Mouse (Mus musculus) layer of hippocampus, adult 8-10 months (tissue): ENCODE measurements at regions not wholly inside any gene's neighbourhood (a gene's known extent, or its start where the extent isn't known, plus 50 kb on each side); places are given as distances from the start of the nearest gene placed in this dataset.

Experiments
- DNase-seq, 2 experiments: peaks; one replicate each; pipeline ENCODE4 v3.0.0; 2022; ENCODE audit warnings: low spot score in 2 of 2

DNA sequence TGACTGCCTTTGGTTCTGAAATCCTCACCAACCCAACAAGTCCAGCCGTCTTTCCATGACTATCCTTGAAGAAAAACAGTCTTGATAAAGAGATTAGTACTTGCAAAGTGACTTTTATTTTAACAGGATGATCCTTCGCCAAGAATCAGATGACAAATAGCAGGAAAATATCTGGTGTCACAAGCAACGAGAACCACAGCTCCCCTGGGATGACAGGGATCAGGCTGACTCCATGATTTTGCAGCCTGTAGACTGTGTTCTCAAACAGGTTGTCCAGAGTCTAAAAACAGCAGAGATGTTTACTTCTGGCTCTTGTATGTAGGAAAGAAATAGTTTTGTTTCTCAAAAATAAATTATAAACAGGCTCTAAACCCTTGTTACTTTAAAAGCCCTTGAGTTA is 63.3 kb downstream of the Tmem18 start:
- DNase-seq, result no peak

DNA sequence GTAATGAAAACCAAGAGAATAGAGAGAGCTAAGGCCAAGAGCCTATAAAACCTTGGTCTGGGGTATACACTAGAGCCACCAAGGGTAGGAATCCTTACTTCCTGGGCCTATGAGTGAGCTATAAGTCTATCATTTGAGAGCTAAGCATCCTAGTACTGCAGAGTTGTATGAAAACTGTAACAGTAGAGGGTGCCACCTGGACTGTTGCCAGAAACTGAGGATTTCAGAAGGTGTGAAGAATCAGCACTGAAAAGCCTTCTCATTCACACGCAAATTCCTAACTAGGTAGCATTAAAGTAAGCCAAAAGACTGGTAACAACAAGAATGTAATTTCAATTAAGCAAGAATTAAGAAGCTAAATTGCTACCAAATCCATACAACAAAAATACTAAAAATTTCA is 67.3 kb downstream of the Tmem18 start:
- DNase-seq, result no peak

DNA sequence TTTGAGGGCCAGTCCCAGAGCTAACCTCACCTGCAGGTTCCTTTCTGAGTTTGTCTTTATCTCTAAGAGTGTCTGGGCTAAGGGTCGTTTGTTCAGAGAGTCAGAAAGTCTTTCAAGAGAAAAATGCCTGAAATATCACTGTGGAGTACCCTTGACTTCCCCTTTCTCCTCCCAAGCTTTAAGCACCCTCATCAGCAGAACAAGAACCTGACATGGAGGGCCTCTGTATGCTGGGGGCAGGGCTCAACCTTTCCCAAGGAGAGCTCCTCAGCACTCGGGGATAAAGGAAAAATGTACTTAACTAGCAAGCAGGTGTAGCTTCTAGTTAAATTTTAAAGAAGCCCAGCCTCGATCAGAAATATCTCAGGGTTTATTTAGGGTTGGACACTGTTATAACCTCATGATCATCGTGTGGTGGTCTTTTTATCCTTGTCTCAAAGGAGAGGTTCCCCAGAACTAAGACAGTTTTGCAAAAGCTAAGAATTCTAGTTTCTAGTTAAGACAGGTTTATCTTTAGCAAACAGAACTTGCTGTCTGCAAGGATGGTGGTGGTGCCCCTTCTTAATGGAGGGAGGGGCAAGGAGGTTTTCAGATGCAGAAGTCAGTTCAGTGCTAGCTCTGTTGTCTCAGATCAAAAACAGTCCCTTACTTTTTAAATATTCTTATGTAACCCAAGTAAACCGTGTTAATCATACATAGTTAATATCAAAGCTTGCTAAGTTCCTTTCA is 70.3 kb downstream of the Tmem18 start:
- no peak for DNase-seq

DNA sequence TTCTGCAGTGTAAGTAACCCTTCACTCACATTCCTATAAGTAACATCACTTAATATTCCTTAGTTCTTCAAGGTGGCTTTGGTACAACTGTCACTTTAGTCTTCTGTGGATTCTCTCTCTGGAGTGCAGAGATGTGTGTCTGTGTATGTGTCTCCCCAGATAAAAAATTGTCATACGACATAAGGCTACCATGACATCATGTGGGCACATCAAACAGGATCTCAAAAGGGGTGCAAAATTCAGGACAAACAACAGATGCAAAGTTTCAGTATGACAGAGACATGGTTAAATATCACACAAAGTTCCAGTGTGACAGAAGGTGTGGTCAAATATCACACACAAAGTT is 70.8 kb downstream of the Tmem18 start:
- no peak for DNase-seq

DNA sequence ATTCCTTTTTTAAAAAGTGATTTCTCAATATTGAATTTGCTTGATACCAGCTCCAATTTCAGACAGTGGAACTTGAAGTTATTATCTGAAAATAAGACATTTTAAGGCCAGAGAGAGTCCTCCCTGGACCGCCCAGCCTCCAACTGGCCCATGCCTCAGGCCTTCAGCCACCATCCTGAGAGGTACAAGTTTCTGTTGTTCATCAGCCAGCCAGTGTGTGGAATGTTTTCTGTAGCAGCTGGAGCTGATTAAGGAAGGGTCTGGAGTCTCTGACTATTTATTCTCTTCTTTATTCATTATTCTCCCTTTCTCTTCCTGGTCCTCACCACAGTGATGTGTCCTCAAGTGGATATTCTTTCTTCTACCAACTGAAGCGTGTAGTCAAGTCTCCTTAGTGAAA is 94.6 kb downstream of the Tmem18 start:
- DNase-seq, result no peak

DNA sequence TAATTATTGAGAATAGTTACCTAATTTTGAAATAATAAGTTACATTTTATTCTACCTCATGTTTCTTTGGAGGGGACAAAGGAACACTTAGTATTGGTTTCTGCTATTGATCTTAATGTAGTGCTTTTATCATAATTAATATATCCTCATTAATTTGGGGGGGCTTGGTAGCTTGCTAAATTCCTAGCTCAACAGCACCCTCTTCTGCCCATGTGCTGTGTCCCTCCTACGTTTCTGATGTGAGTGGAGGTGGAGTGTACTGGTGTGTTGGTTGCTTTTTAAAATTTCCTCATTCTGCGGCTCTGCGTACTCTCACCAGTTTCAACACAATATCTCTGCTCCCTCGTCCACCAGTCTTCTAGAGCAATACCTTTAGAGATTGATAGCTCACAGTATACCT is 105.8 kb downstream of the Tmem18 start:
- DNase-seq, result no peak

DNA sequence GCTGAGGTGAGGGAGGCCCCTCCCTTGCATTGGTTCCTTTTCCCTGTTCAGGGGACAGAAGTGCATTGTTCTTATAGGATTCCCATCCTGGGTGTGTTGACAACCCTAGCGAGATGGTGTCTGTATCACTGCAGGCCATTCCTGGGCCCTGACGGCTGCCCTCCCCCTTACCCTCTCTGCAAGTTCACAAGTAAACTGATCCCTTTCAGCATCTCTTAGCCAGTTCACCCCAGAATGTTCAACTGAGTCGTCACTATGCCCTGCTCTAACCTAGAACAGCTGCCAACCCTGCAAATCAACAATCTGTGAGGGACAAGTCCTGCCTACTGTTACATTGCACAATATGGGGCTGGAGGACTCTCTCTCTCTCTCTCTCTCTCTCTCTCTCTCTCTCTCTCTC is 109.3 kb downstream of the Tmem18 start:
- DNase-seq, result no peak

DNA sequence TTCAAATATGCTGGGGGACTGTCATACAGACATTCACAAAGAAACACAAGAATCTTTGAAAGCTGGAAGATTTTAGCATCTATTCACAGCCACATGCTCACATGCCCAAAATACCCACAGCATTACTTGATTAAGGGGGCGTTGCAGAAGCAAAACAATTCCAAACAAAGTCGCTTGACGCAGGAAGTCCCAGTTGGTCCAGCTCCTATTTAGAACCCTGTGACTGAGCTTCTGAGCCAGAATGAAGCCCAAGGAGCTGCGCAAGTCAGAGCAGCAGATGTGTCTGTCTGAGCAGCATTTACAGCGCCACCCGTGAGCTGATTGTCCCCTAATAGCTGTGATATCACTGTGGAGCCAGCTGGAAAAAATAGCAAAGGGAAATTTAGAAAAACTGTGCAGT is 114.0 kb downstream of the Tmem18 start:
- DNase-seq, result peak; percentile 52 to 64

DNA sequence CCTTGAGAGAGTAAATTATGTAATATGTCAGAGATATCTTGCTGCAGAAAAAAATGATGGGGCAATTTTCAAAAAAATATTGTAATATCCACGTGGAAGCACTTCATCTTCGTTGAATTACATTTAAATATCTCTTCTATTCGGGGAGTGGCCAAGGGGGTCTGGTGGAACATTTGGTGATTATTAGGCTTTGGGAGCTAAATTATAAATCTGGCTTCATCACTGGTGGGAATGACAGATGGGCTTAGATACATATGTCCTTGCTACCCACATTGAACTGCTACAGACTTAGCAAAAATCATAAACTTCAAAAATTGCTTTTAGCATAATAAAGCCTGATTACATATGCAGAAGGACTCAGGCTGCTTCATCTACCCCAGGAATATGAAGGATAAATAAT is 119.5 kb downstream of the Tmem18 start:
- DNase-seq, result peak in 1 of 2 experiments; percentile 14

DNA sequence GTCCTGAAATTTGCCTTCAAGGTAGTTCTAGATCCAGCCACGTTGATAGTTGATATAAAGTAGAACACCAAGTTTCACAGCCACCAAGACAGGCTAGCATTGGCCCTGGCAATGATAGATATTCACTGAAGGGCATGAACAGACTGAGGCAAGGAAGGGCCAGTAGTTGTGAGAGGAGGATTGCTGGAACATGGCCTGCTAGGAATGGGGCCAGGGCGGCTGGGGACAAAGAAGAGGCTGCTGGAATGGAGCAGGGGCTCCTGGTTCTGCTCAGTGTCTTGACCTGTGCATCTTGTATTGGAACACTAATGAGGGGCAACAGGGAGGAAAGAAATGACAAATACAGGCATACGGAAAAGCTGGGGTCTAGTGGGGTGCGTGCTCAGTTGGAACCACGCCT is 123.0 kb downstream of the Tmem18 start:
- no peak for DNase-seq

DNA sequence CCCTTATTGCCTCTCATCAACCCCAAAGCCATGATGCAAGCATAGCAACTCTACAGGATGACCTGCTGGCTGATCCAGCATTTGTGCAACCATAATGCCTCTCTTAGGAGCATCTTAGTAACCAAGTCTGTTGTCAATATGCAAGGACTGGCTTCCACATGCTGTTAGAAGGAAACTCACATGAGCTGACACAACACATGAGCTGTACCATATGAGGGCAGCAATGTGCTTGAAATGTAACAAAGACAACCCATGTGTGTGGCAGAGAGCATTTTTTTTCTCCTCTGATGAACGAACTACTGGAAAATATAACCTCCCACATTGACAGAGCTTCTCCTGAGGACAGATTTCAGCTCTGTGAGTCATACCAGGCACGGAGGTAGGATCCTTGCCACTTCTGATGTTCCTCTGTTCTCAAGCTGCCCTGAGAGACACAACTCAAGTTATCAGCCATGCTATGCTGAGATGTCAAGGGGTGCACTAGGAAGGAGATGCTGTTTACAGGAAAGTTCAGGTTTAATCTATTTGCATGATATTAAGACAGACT is 124.5 kb downstream of the Tmem18 start:
- DNase-seq, result no peak

DNA sequence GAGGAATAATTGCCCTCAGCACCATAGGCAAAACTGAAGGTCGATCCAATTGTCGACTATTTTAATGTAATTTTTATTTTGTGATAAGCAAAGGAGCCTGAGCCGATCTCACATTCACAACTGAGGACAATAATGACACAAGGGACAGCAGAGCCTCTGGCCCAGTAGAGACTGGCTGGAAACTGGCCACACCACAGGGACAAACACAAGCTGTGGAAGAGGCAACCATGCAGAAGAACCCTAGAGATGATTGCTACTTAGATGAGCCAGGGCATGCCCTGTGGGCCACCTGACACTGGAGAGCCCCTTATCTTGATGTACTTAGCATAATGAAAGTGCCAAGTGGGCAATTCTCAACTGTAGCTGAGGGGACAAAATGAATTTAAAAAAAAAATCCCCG is 126.3 kb downstream of the Tmem18 start:
- no peak for DNase-seq

DNA sequence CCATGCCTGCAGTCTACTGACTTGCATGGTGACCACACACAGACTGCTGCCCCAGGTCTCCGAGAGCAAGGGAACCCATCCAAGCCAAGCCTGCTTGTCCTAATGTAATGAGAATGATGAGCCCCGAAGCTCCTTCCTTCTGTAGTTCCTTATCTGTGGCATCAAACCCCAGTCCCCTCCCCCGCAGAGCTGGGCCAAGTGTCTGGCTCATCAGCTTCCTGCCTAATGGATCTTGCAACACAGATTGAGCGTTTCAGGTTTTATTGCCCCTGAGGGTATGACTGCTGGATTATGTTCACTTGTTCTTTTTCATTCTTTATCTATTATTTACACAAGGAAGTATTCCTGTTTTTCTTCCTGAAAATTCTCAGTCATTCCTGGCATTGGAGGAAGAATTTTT is 142.5 kb downstream of the Tmem18 start:
- DNase-seq, result no peak

DNA sequence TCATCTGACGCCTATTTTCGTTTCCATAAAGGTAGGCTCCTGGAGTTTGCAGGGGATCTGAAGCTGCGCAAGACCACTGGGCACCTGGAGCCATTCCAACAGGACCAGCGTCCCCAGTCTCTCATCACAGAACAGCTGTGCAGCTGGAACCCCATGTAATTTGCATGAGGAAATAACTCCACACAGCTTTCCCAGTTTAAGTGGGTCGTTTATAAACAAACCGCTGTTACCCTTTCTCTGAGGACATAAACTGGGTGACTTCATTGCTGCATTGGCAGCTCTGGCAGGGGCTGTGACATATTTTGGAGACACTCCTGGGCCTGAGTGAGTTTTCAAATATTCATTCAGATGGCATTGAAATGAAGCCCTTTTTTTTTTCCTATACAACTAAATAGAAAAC is 145.2 kb downstream of the Tmem18 start:
- DNase-seq, result no peak

DNA sequence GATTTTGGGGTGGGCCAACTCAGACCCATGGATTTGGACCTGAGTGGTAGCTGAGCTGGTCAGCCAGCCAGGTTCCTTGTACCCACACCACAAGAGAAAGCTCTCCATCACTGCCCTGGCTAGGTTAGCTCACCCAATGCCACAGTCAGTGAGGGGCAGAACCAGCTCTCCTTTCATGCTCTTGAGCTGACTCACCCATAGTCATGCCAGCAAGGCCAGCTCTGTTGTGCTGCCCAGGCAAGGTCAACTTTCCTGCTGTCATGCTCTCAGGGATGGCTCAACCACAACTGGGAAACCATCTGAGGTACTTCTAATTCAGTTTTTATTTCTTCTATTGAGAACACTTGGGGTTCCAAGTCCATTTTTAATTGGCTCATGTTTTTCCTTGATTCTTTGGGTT is 116.5 kb upstream of the Alkal2 start:
- DNase-seq, result no peak

DNA sequence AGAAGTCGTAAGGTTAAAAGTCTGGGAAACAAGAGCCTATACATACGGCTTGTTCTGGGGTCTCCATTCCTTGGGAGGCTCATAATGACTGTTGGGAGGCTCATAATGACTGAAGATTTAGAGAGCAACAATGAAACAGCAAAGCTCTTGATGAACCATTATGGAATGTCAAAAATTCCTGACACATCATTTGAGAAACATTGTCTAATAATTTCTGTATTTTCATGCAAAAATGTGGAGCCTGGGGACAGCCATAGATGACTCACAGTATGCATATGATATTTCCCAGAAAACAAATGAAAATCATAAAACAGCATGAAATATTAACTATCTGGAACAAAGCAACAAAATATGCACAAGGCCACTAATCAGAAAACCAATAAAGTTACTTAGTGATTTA is 90.8 kb upstream of the Alkal2 start:
- DNase-seq, result no peak

DNA sequence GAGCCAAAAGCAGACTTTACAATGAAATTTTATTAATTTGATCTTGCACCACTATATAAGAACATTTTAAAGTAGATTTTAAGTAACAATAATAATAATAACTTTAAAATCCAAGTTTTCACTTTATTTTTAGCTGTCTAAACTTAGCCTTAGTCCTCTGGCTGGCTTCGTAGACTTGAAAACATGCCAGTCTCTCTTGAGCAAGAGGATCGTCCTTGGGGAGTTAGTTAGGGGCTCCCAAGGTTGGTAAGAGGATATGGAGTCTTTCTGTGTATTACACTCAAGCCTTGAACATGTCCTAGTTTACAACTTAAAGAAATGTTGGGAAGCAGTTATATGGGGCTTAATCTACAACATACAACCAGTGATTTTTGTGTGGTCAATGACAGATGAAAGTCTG is 68.0 kb upstream of the Alkal2 start:
- DNase-seq, result no peak

DNA sequence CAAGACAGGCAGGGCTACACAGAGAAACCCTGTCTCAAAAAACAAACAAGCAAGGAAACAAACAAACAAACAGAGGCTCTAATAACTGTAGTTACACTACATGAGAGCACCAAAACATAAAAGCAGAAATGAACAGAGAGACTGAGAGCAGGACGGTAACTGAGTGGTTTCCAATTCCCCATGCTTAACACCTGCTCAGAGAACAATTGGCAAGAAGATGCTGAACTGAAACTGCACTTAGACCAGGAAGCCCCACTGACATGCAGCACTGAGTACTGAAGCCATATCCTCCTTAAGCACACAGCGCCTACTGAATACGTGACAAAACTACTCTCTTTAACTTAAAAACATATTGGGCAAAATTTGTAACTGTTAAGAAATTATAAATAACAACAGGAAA is 52.7 kb upstream of the Alkal2 start:
- DNase-seq, result no peak
